Mouse (Mus musculus): Measurements from ENCODE around the gene Cnfn.

DNA sequence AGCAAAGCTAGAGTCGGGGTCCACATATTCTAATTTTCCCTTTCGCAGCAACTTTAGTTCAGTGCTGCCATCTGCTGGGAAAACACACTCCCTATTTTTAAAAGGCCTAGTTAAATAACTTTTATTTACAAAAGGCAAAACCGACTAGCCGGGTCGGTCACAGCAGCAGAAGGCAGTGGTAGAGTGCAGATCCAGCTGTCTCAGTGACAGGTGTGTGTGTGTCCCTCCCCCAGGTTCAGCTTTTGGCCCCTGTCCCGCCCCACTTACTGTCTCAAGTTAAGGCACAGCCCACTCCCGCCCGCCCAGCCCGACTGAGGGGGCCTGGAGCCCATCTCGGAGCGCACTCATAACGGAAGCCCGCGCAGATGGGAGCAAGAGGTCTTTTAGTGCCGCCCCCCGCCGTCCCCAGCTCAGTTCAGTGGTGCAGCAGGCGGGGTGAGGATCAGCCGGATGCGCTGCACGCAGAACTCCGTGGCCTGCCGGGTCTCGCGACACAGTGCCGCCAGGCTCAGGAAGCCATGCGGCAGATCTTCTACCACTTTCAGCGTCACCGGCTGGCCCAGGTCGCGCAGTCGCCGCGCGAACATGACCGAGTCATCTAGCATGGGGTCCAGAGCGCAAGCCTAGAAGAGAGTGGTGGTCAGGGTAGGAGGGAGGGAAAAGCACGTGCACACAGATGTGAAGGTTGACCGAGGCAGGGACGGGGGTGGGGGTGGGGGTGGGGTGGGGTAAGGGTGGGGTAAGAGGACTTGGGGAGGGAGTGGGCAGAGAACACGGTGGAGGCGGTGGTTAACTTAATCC, 10.2 kb upstream of the Cnfn start:
- no peak for TF ChIP-seq CTCF (IDR thresholded peaks at IDR 0.05; ENCODE audit: insufficient read depth, low read length)
- TF ChIP-seq POLR2A (IDR thresholded peaks at IDR 0.05; ENCODE audit: borderline replicate concordance, extremely low read depth, low read depth, low read length), result peak; percentile 18; the same call in 1 of the 2 replicates

Data from lung, adult 2 months (tissue).